Mouse (Mus musculus) cerebellum, postnatal 14 days (tissue): ENCODE measurements at regions not wholly inside any gene's neighbourhood (a gene's known extent, or its start where the extent isn't known, plus 50 kb on each side); places are given as distances from the start of the nearest gene placed in this dataset.
A peak's percentile ranks its signal among the peaks of the same experiment; 100 is the strongest.

Experiments used
- DNase-seq, 2 experiments: peaks; one replicate each; pipeline ENCODE4 v3.0.0; 2021; ENCODE audit warnings: mixed read lengths in 2 of 2

DNA sequence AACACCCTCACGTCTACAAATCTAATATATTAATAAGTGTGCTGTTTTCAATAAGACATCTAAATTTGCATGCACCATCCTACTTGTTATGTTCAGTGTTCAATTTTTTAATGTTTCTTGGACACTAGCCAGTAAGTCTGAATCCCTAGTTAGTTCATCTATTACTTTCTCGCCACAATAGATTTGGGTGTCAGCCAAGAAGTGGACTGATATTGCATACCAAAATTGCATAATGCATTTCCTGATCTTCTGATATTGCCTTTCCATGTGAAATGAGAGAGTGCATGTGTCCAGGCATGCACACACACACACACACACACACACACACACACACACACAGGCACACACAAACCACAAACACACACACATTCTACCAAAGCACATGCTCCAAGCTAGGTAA lies 874.9 kb downstream of the 5730522E02Rik start:
- DNase-seq = no peak

DNA sequence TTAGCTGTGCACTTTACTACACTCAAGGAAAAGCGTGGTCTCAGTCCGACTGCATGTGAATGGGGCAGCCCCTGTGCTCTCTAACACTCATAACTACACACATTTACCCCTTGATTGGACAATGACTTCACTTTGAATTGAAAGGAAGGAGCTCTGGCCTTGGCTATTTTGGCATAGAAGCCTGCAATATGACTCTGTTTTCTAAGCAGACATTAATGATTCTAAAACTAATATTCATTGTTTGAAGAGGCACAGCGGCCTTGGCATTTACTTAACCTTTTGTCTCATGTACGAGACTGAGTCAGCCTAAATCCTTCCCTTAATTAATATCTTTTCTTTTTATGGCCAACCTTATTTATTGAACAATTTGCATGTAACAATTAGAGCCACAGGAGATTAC lies 879.9 kb downstream of the 5730522E02Rik start:
- DNase-seq = no peak

DNA sequence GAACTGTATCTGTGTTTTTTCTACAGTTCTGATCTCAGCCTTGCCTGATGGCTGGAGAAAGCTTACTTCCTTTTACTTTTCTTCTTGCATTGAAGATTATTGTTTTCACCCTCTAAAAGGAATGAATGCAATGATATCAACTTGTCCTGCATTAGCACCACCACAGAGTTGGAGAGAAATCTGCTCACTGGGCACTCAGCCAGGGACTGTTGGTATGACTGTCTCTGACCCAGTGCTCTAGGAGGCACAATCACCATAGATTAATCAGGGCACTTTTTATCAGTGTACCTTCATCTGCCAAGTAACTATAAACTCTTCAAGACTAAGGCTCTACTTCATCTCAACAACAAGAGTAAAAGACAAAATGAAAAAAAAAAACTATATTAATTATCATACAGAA lies 888.1 kb downstream of the 5730522E02Rik start:
- peak; percentile 62 to 66 for DNase-seq

DNA sequence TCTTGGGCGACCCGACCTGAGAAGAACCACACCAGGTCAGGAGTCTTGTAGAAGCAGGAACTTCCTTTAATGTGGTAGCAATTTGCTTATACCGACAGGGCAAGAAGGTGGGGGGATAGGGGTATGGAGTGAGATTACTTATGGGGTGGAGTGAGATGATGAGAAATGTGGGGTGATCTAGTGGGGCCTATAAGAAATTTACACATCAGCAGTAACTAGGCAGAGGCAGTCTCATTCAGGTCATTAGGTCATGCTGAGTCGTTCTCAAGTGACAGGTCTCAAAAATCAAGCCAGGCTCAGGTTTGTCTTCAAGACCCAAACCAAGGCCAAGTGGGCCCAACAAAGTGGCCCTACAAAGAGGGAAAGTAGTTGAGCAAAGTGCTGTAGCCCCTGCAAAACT lies 889.1 kb downstream of the 5730522E02Rik start:
- DNase-seq = no peak

DNA sequence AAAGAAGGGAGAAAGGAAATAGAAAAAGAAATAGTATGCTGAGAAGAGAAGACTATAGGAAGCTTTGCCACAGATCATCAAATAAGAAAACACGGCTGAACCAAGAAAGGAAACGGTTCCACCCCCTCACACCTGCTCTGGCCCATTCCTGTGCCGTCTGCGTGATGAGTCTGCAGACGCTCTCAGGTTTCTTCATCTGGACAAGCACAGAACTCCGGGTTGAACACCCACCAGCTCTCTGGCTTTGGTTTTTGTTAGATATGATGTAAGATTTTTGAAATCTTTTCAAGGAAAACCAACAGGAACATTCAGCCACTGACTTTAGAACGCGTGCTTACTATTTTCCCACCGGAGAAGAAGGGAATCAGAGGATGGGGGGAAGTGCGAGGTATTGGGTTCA lies 895.9 kb downstream of the 5730522E02Rik start:
- DNase-seq = no peak

DNA sequence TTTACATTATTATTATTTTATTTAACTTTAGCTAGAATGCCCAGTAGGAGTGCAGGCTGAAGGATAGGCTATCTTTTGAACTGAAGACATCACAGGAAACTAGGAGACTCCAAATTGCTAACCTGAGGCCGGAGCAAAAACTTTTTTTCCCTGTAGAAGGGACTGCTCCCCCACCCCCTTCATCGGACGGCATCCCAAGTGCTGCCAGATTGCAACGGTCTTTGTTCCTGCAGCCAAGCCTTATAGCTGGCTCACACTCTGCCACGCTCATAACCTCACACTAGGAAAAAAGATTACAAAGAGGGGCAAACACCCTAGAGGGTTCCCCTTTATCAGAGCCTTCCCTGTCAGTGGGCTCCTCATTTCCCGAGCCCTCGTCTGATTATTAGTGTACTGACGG lies 896.7 kb downstream of the 5730522E02Rik start:
- DNase-seq = no peak

DNA sequence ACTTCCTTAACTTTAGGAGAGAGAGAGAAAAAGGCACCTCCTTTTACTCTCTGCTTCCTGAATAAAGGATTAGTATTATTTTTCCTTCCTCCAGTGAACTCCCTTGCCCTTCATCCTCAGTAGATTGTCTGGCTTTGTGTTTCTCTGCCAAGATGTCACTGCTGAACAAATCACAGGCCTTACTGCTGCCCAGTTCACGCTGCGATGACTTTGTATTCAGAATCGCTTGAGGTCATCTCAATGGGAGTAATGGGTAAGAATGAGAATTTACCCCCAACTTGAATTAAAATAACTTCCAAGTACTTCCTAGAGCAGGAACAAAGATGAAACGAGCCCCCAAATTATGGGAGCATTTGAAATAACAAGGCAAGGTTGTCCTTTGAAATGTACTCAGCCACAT lies 897.3 kb downstream of the 5730522E02Rik start:
- peak in 1 of 2 experiments; percentile 25 for DNase-seq

DNA sequence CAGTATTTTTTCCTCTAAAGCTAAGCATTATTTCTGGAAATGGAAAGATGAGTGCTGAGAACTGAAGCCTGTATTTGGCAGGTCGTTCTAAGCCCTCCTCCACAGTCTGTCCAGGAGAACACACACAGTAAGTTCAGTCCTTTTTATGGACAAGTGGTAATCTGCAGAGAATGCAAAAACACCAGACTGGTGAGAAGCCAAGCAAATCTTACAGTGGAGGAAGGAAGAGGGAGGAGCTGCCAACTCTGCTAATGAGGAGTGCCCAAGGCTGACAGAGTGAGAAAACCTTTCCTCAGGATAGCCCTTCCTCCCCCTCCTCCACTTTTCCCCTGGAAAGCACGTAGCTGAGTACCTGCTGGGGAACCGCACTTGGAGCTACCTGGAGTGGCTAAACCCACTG lies 899.8 kb downstream of the 5730522E02Rik start:
- DNase-seq = no peak

DNA sequence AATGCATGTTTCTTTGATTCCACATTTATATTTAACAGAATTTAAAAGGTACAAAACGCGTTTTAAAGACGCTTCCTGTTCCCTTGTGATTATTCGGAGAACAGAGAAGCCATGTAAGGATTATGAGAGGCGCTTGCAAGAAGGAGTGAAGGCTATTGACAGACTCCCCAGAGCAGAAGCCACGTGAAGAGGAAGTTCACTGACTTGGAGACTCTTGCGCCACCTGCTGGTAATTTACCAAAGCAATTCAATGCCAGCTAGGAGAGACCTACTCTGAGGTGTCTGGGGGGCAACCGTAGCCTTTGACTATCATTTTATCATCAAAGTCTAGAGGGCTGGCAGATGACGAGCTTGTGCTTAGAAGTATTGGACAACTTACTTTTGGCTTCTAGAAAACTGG lies 909.4 kb downstream of the 5730522E02Rik start:
- peak; percentile 86 to 89 for DNase-seq

DNA sequence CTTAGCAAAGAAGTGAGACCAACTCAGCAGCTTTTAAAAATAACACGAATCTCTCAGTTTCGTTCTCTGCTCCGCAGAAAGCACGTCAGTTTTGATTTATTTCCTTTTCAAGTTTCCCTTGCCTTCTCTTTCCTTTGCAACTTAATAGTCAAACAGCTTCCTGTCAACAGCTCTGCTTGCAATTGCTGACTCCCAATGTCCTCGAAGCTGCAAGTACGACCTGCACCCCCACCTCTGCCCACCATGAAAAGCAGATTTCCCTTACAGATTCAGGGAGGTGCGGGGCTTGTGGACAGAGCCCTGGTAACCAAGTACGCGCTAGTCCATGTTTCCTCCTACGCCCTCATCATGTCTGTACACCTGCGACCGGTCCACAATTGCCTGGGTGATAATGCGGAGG lies 922.2 kb downstream of the 5730522E02Rik start:
- DNase-seq = no peak

DNA sequence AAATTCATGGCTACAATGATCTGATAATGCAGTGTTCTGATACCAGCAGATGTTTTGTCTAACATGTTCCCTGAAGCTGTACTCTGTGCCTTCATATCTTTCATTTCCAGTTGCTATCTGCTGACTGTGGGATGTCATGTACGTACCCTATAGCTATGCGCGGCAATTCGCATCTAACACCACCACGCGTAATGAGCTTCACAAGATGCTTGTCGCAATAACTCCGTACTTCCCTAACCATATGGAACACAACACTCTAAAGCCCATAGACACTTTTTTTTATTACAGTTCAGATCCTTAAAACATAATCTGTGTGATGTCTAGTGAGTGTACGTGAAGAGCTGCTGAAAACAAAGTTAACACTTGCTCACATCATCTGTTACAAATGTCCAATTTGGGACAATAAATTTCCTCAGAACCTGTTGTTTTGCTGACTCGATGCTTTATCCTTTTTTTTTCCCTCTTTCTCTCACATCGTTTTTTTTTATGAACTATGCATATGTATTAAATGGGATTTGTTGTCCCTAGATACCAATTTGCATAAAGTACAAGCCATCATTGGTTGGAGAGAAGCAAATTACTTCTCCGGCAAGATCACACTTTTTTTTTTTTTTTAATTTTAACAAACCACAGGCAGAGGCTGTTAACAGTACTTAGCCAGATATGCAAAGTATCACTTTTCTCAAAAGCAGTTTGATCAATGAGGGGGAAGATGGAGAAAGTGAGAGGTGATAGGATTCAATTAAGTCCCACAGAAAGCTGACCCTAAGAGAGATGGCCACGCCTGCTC lies 922.9 kb downstream of the 5730522E02Rik start:
- no peak for DNase-seq

DNA sequence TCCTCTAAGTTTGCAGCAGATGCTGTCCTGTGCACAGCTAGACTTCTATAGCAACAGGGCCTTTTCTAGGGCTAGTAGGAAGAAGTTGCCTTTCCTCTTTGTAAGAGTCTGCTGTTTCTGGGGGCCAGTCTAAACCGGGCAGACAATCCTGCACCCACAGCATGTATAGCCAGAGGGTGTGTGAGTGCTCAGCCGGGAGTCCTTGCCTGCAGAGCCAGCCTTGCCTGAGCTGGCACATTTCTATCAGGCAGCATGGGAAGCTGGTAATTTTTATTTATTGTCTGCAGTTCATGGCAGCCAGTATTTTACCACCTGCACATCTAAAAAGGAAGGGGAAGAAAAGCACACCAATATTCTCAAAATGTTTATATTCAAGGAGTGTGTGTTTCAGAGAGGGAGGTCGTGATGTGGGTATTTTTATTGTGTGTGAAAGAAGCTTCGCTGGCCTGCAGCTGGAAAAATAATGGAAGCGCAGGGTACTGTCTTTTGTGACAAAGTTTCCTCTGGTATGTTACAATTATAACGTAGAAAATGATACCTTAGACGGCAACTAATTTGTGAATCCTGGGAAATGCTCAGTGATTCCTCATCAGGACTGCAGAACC lies 940.5 kb downstream of the 5730522E02Rik start:
- no peak for DNase-seq

DNA sequence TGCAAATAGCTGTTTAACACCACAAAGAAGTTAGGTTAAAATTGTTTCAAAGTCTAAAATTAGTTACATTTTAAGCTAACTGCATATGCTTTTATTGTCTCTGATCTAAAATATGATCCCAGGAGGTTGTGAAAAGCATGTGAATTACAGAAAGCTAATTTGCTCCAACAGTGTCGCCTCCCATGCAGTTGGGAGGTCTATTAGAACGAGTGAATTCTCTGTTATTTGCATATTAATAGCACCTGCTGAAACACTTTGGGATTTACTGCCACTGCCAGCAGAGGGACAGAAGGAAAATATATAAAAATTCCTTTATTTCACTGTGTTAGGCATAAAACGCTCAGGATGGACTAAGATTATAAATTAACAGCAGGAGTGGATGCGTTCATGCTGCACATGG lies 947.7 kb downstream of the 5730522E02Rik start:
- DNase-seq = no peak

DNA sequence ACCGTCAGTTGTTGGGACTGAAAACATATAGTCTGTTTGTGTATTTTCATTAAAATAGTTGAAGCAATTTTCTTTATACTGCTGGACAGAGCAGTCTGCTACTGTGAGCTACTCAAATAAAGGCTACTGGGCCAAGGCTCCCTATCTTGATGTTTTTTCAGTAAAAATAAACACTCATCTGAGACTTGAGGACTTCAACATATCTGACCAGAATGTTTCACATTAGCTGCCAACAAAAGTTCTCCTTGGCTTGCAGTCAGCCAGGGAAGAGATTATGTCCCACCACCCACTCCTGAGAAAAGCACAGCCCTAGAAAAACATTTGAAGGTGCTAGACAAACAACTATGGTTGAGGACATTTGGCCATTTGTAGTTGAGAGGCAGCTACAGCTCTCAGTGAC lies 950.9 kb downstream of the 5730522E02Rik start:
- no peak for DNase-seq

DNA sequence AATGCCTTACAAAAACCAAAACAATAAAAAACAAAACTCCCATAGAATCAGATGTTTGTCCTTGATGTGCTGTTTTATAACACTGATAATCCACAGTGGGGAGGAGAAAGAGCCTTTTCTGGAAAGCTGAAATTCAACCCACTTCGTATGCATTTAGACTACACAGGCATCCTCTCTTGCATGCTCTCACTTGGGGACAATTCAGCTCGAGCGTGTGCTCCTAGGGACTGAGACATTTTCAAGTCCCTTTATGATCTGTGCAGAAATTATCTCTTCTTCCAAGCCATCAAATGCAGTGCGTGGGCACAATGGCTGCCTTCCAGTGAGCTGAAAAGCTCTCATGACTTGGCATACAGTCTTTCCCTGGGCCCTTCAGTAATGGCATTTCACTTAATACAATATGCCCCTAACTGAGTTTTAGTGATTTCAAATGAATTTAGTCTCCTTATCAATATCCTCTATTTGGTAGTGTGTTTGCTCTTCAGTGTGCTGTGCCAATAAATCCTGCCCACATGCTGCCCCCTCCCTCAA lies 977.1 kb downstream of the 5730522E02Rik start:
- peak; percentile 13 to 34 for DNase-seq
